Mouse (Mus musculus) liver, embryonic 12.5 days (tissue): ENCODE results near the gene Tcn2. TPM values are rescaled to one million over a fixed set of nuclear protein-coding genes. Genes with fewer than 3 reads are reported as not detected.
A peak's percentile ranks its signal among the peaks of the same experiment; 100 is the strongest.

Experiments
- ATAC-seq: fragments of 200-750 bp; cut with Nextera tagmentation; 2 replicates; pipeline ENCODE4 v1.8.0; 2017; ENCODE audit warnings: moderate number of reproducible peaks, mild to moderate bottlenecking, moderate library complexity
- H3K27ac ChIP-seq: fragments of 300-500 bp; sonication (generic); 2 replicates; pipeline ENCODE4 v1.5.1; 2016; ENCODE audit warnings: mild to moderate bottlenecking
- H3K27me3 ChIP-seq: fragments of 300-500 bp; sonication (generic); replicated peaks from 2 replicates; pipeline ENCODE4 v1.6.1; 2016; ENCODE audit warnings: mild to moderate bottlenecking, moderate library complexity
- H3K36me3 ChIP-seq: fragments of 300-500 bp; sonication (generic); 2 replicates; pipeline ENCODE4 v1.6.1; 2016; ENCODE audit warnings: mild to moderate bottlenecking, moderate library complexity
- H3K4me1 ChIP-seq: fragments of 300-500 bp; sonication (generic); 2 replicates; pipeline ENCODE4 v1.6.1; 2016
- H3K4me2 ChIP-seq: fragments of 300-500 bp; sonication (generic); 2 replicates; pipeline ENCODE4 v1.6.1; 2016; ENCODE audit warnings: mild to moderate bottlenecking, moderate library complexity
- H3K4me3 ChIP-seq: fragments of 300-500 bp; sonication (generic); 2 replicates; pipeline ENCODE4 v1.5.1; 2016; ENCODE audit warnings: mild to moderate bottlenecking, moderate library complexity
- H3K9ac ChIP-seq: fragments of 300-500 bp; sonication (generic); 2 replicates; pipeline ENCODE4 v1.6.1; 2016; ENCODE audit warnings: mild to moderate bottlenecking, moderate library complexity
- H3K9me3 ChIP-seq: fragments of 300-500 bp; sonication (generic); replicated peaks from 2 replicates; pipeline ENCODE4 v1.6.1; 2016; ENCODE audit warnings: mild to moderate bottlenecking, moderate library complexity
- WGBS: fragments of 180-500 bp; shearing (Covaris S2); methylation state at CpG from one replicate; pipeline ENCODE4 v1.1.7; 2016; ENCODE audit not compliant: insufficient replicate concordance; 5-methylcytosine and 5-hydroxymethylcytosine counted together
- polyA plus RNA-seq: library from polyadenylated mRNA; unstranded; fragments of >200 nt; fragmentation: Nextera tagmentation; extraction: Ambion mirVana; gene quantifications from 2 replicates; pipeline ENCODE4 v1.2.1, GENCODE M21; 2016

The Tcn2 gene
- polyA plus RNA-seq, 1 experiment from 2014 or later = 14.0 TPM

GRCm38 (mm10) chr11:3910513-3911310 lies 21.2 kb downstream of the Tcn2 start:
- H3K4me3 ChIP-seq = no peak overlapping the region
- no peak overlapping the region for H3K9ac ChIP-seq
- H3K4me1 ChIP-seq = peaks cover 22% of the 10 kb centered on the region
- H3K36me3 ChIP-seq = no peaks in the 10 kb centered on the region
- no peak overlapping the region for H3K27ac ChIP-seq
- H3K4me2 ChIP-seq = no peak overlapping the region
- no peaks in the 10 kb centered on the region for H3K9me3 ChIP-seq
- WGBS = 43% methylated on average over 5 of the region's 5 CpGs
- no peak for ATAC-seq
- peaks cover 45% of the 10 kb centered on the region for H3K27me3 ChIP-seq

GRCm38 (mm10) chr11:3909236-3909635 lies 22.7 kb downstream of the Tcn2 start:
- peaks cover 36% of the 10 kb centered on the region for H3K27me3 ChIP-seq
- no peak overlapping the region for H3K4me2 ChIP-seq

GRCm38 (mm10) chr11:3905446-3905845 lies 26.5 kb downstream of the Tcn2 start:
- no peak overlapping the region for H3K4me3 ChIP-seq
- no peaks in the 10 kb centered on the region for H3K9me3 ChIP-seq
- no peaks in the 10 kb centered on the region for H3K36me3 ChIP-seq
- no peak for ATAC-seq
- H3K9ac ChIP-seq = no peak overlapping the region
- H3K27me3 ChIP-seq = no peaks in the 10 kb centered on the region
- H3K27ac ChIP-seq = no peak overlapping the region
- H3K4me1 ChIP-seq = no peaks in the 10 kb centered on the region
- H3K4me2 ChIP-seq = no peak overlapping the region
- 92% methylated on average over 1 of the region's 1 CpGs for WGBS

More at GRCm38 (mm10) chr11:3909236-3909635, 22.7 kb downstream of the Tcn2 start:
- H3K9me3 ChIP-seq = no peaks in the 10 kb centered on the region
- peaks cover 19% of the 10 kb centered on the region for H3K4me1 ChIP-seq
- ATAC-seq = no peak
- H3K4me3 ChIP-seq = no peak overlapping the region
- H3K36me3 ChIP-seq = no peaks in the 10 kb centered on the region
- H3K9ac ChIP-seq = no peak overlapping the region
- 61% methylated on average over 4 of the region's 4 CpGs for WGBS
- no peak overlapping the region for H3K27ac ChIP-seq

GRCm38 (mm10) chr11:3904673-3905072 lies 27.3 kb downstream of the Tcn2 start:
- Histone ChIP-seq H3K27ac (no peak overlapping the region), H3K9me3 (no peaks in the 10 kb centered on the region), H3K36me3 (no peaks in the 10 kb centered on the region), H3K9ac (no peak overlapping the region), H3K4me1 (no peaks in the 10 kb centered on the region), H3K4me2 (no peak overlapping the region), H3K27me3 (no peaks in the 10 kb centered on the region), H3K4me3 (no peak overlapping the region)
- ATAC-seq = no peak
- WGBS = 69% methylated on average over 6 of the region's 6 CpGs

- Histone ChIP-seq H3K27me3 (no peaks in the 10 kb centered on the region), H3K4me1 (no peaks in the 10 kb centered on the region), H3K36me3 (no peaks in the 10 kb centered on the region), H3K4me3 (no peak overlapping the region), H3K9ac (no peak overlapping the region), H3K4me2 (no peak overlapping the region), H3K9me3 (no peaks in the 10 kb centered on the region), H3K27ac (no peak overlapping the region)
- WGBS = 67% methylated on average over 5 of the region's 5 CpGs
- no peak for ATAC-seq
These were observed 28.9 kb downstream of the Tcn2 start for GRCm38 (mm10) chr11:3903046-3903445.

- Histone ChIP-seq H3K27ac (no peak overlapping the region), H3K4me3 (no peak overlapping the region), H3K4me1 (no peaks in the 10 kb centered on the region), H3K9ac (no peak overlapping the region), H3K4me2 (no peak overlapping the region), H3K36me3 (no peaks in the 10 kb centered on the region), H3K9me3 (no peaks in the 10 kb centered on the region), H3K27me3 (no peaks in the 10 kb centered on the region)
- ATAC-seq = no peak
- WGBS = 79% methylated on average over 3 of the region's 3 CpGs
These were observed 29.4 kb downstream of the Tcn2 start for GRCm38 (mm10) chr11:3902516-3902915.

GRCm38 (mm10) chr11:3900296-3900695 lies 31.7 kb downstream of the Tcn2 start:
- no peak overlapping the region for H3K9ac ChIP-seq
- H3K27me3 ChIP-seq = no peaks in the 10 kb centered on the region
- 59% methylated on average over 6 of the region's 6 CpGs for WGBS
- ATAC-seq = no peak
- H3K36me3 ChIP-seq = no peaks in the 10 kb centered on the region
- no peak overlapping the region for H3K4me3 ChIP-seq
- H3K4me2 ChIP-seq = no peak overlapping the region
- H3K27ac ChIP-seq = no peak overlapping the region
- H3K4me1 ChIP-seq = peaks cover 4% of the 10 kb centered on the region
- H3K9me3 ChIP-seq = no peaks in the 10 kb centered on the region

GRCm38 (mm10) chr11:3895933-3896332 lies 36.0 kb downstream of the Tcn2 start:
- Histone ChIP-seq H3K4me2 (no peak overlapping the region), H3K9me3 (no peaks in the 10 kb centered on the region), H3K27me3 (peaks cover 5% of the 10 kb centered on the region; the same call in 1 of the 2 replicates), H3K4me3 (no peak overlapping the region), H3K4me1 (peaks cover 15% of the 10 kb centered on the region), H3K27ac (no peak overlapping the region), H3K9ac (no peak overlapping the region), H3K36me3 (no peaks in the 10 kb centered on the region)
- 95% methylated on average over 1 of the region's 1 CpGs for WGBS
- no peak for ATAC-seq

- peaks cover 5% of the 10 kb centered on the region; the same call in 1 of the 2 replicates for H3K27me3 ChIP-seq
- H3K4me1 ChIP-seq = peaks cover 15% of the 10 kb centered on the region
- ATAC-seq = 0 out of 2 replicates have a peak, but pooled peaks have one; percentile 2
- H3K9ac ChIP-seq = peak overlapping the region; percentile 63
- no peaks in the 10 kb centered on the region for H3K36me3 ChIP-seq
- WGBS = 6% methylated on average over 10 of the region's 10 CpGs
- no peak overlapping the region for H3K27ac ChIP-seq
- H3K9me3 ChIP-seq = no peaks in the 10 kb centered on the region
- H3K4me3 ChIP-seq = peak overlapping the region; percentile 61
- peak overlapping the region; percentile 86 for H3K4me2 ChIP-seq
These were observed 36.5 kb downstream of the Tcn2 start for GRCm38 (mm10) chr11:3895458-3895857.

- Histone ChIP-seq H3K27ac (no peak within 1 kb of the TSS), H3K9ac (peak within 1 kb of the TSS; percentile 63), H3K4me2 (peak within 1 kb of the TSS; percentile 86), H3K27me3 (peaks cover 5% of the 10 kb centered on the region; the same call in 1 of the 2 replicates), H3K36me3 (no peaks in the 10 kb centered on the region), H3K4me3 (peak within 1 kb of the TSS; percentile 61), H3K4me1 (peaks cover 15% of the 10 kb centered on the region), H3K9me3 (no peaks in the 10 kb centered on the region)
- peak; percentile 96 for ATAC-seq
- WGBS = 4% methylated on average over 46 of the region's 46 CpGs
These were observed 37.3 kb downstream of the Tcn2 start, which contains the start of the genes 4921536K21Rik and Dusp18 for GRCm38 (mm10) chr11:3894406-3895281. Gene 4921536K21Rik (minus strand): TSS chr11:3895098. Gene Dusp18 (plus strand): TSS chr11:3895240.

- Histone ChIP-seq H3K9ac (no peak overlapping the region), H3K4me3 (no peak overlapping the region), H3K4me2 (peak overlapping the region; percentile 86; the same call in 1 of the 2 replicates), H3K36me3 (no peaks in the 10 kb centered on the region), H3K27me3 (peaks cover 9% of the 10 kb centered on the region; the same call in 1 of the 2 replicates), H3K4me1 (peaks cover 15% of the 10 kb centered on the region), H3K27ac (no peak overlapping the region), H3K9me3 (no peaks in the 10 kb centered on the region)
- WGBS = 59% methylated on average over 6 of the region's 6 CpGs
- no peak for ATAC-seq
These were observed 38.0 kb downstream of the Tcn2 start for GRCm38 (mm10) chr11:3893970-3894369.

GRCm38 (mm10) chr11:3887331-3887730 lies 44.6 kb downstream of the Tcn2 start:
- WGBS = 46% methylated on average over 5 of the region's 5 CpGs

More at GRCm38 (mm10) chr11:3887331-3887730, 44.6 kb downstream of the Tcn2 start:
- H3K4me1 ChIP-seq = peaks cover 22% of the 10 kb centered on the region
- no peaks in the 10 kb centered on the region for H3K9me3 ChIP-seq
- no peak overlapping the region for H3K9ac ChIP-seq
- peak; percentile 90 for ATAC-seq
- no peaks in the 10 kb centered on the region for H3K36me3 ChIP-seq
- no peak overlapping the region for H3K4me3 ChIP-seq
- H3K4me2 ChIP-seq = 0 out of 2 replicates have a peak overlapping the region, but pooled peaks have one; percentile 8
- H3K27ac ChIP-seq = no peak overlapping the region
- peaks cover 26% of the 10 kb centered on the region; the same call in 1 of the 2 replicates for H3K27me3 ChIP-seq
